Mouse (Mus musculus): Measurements from ENCODE around the gene Grid2.

Gene Grid2

GRCm38 (mm10) chr6:64617417-64618135, 1361.9 kb downstream of the Grid2 start:
- DNase-seq: no peak

GRCm38 (mm10) chr6:64623404-64623803, 1367.7 kb downstream of the Grid2 start:
- DNase-seq: no peak

- no peak for DNase-seq
Observed at GRCm38 (mm10) chr6:64647661-64648060, 1392.0 kb downstream of the Grid2 start.

GRCm38 (mm10) chr6:64648196-64648595, 1392.5 kb downstream of the Grid2 start:
- no peak for DNase-seq

GRCm38 (mm10) chr6:64649296-64650226, 1393.9 kb downstream of the Grid2 start:
- DNase-seq: no peak

- DNase-seq: no peak
Observed at GRCm38 (mm10) chr6:64650765-64651164, 1395.1 kb downstream of the Grid2 start.

GRCm38 (mm10) chr6:64671010-64671409, 1415.3 kb downstream of the Grid2 start:
- DNase-seq: no peak

- DNase-seq: no peak
Observed at GRCm38 (mm10) chr6:64678815-64679214, 1423.1 kb downstream of the Grid2 start.

- DNase-seq: no peak
Observed at GRCm38 (mm10) chr6:64683974-64684373, 1428.3 kb downstream of the Grid2 start.

- no peak for DNase-seq
Observed at GRCm38 (mm10) chr6:64684973-64685372, 1429.3 kb downstream of the Grid2 start.

- no peak for DNase-seq
Observed at GRCm38 (mm10) chr6:64688181-64688944, 1432.7 kb downstream of the Grid2 start.

GRCm38 (mm10) chr6:64694688-64695087, 1439.0 kb downstream of the Grid2 start:
- no peak for DNase-seq

GRCm38 (mm10) chr6:64703659-64704058, 1448.0 kb downstream of the Grid2 start:
- no peak for DNase-seq

GRCm38 (mm10) chr6:64727751-64728403, 1472.2 kb downstream of the Grid2 start:
- DNase-seq: no peak

GRCm38 (mm10) chr6:64728499-64729198, 1473.0 kb downstream of the Grid2 start, which contains the start of gene Atoh1:
TSS of gene Atoh1 (plus strand) at chr6:64729125.
- peak in 1 of 2 experiments; percentile 4 for DNase-seq

GRCm38 (mm10) chr6:64729231-64730011, 1473.7 kb downstream of the Grid2 start:
- DNase-seq: peak in 1 of 2 experiments; percentile 3

- no peak for DNase-seq
Observed at GRCm38 (mm10) chr6:64730030-64730429, 1474.4 kb downstream of the Grid2 start.

- DNase-seq: no peak
Observed at GRCm38 (mm10) chr6:64730506-64731020, 1474.9 kb downstream of the Grid2 start.

- no peak for DNase-seq
Observed at GRCm38 (mm10) chr6:64731126-64731525, 1475.5 kb downstream of the Grid2 start.

- no peak for DNase-seq
Observed at GRCm38 (mm10) chr6:64731621-64732320, 1476.1 kb downstream of the Grid2 start.
